Mouse (Mus musculus) CH12.LX (cell line): Measurements from ENCODE around the gene Ifrd1. TPM values are rescaled to one million over a fixed set of nuclear protein-coding genes. Genes with fewer than 3 reads are reported as not detected.

Experiments used
- DNase-seq: peaks from one replicate; pipeline ENCODE4 v3.0.0-alpha.2; 2013; ENCODE audit errors: extremely low read depth
- H3K27ac ChIP-seq: 2 replicates; pipeline ENCODE4 v1.5.1; 2012; ENCODE audit warnings: low read depth, mild to moderate bottlenecking, control low read depth, moderate library complexity; ENCODE audit not compliant: insufficient read depth
- H3K27me3 ChIP-seq: replicated peaks from 2 replicates; pipeline ENCODE3; 2012; ENCODE audit warnings: inconsistent platforms
- H3K36me3 ChIP-seq, 2 experiments: replicated peaks in 1 of 2; 2 replicates each; pipeline versions ENCODE3 to v1.6.1; 2012; ENCODE audit warnings: inconsistent platforms in 1 of 2, low read length in 1 of 2, mild to moderate bottlenecking in 1 of 2, mixed read lengths in 1 of 2, moderate library complexity in 1 of 2; ENCODE audit not compliant: control insufficient read depth in 1 of 2, insufficient read depth in 1 of 2
- H3K4me1 ChIP-seq, 2 experiments: 2 replicates each; pipeline ENCODE4 v1.6.1; 2012; ENCODE audit warnings: inconsistent platforms in 1 of 2, moderate library complexity in 1 of 2; ENCODE audit not compliant: insufficient read depth in 2 of 2, control insufficient read depth in 1 of 2
- H3K4me2 ChIP-seq: 2 replicates; pipeline ENCODE4 v1.6.1; 2012; ENCODE audit warnings: low read depth, mild to moderate bottlenecking, control low read depth; ENCODE audit not compliant: poor library complexity, insufficient read depth, severe bottlenecking
- H3K4me3 ChIP-seq, 3 experiments: fragments of 150-350 bp in 1 of 3; sonication (generic) in 1 of 3; replicated peaks in 1 of 3; 2 replicates each; pipeline versions ENCODE3 to v1.5.1; 2011 to 2012; ENCODE audit warnings: low read depth in 2 of 3, low read length in 2 of 3, mild to moderate bottlenecking in 2 of 3, moderate library complexity in 2 of 3, control low read depth in 1 of 3, improper control_type of control experiment in 1 of 3, inconsistent platforms in 1 of 3, mixed read lengths in 1 of 3; ENCODE audit not compliant: poor library complexity in 1 of 3
- H3K79me2 ChIP-seq: replicated peaks from 2 replicates; pipeline ENCODE4 v1.6.1; 2012; ENCODE audit warnings: mild to moderate bottlenecking, moderate library complexity; ENCODE audit not compliant: control insufficient read depth, poor library complexity, insufficient read depth, severe bottlenecking; ENCODE audit errors: extremely low read depth
- H3K9ac ChIP-seq: 2 replicates; pipeline ENCODE4 v1.6.1; 2012; ENCODE audit warnings: low read depth, mild to moderate bottlenecking, control low read depth, moderate library complexity; ENCODE audit not compliant: insufficient read depth
- H3K9me3 ChIP-seq: replicated peaks from 2 replicates; pipeline ENCODE3; 2012; ENCODE audit warnings: low read length, inconsistent platforms, mixed read lengths
- CHD1 ChIP-seq: IDR thresholded peaks from 2 replicates; pipeline ENCODE4 v1.6.1; 2012; ENCODE audit warnings: low read depth, low read length, improper control_type of control experiment, inconsistent platforms
- CTCF ChIP-seq, 2 experiments: IDR thresholded peaks in 1 of 2; conservative IDR thresholded peaks in 1 of 2; 2 replicates each; pipeline ENCODE4 v1.5.1; 2011 to 2012; ENCODE audit warnings: low read depth in 2 of 2, low read length in 2 of 2, improper control_type of control experiment in 1 of 2, inconsistent platforms in 1 of 2, mild to moderate bottlenecking in 1 of 2, moderate library complexity in 1 of 2
- E2F4 ChIP-seq: IDR thresholded peaks from 2 replicates; pipeline ENCODE4 v1.6.1; 2011; ENCODE audit warnings: low read depth, low read length, improper control_type of control experiment; ENCODE audit not compliant: insufficient replicate concordance
- HCFC1 ChIP-seq: IDR thresholded peaks from 2 replicates; pipeline ENCODE4 v1.6.1; 2012; ENCODE audit warnings: low read depth, mild to moderate bottlenecking, inconsistent platforms, low read length, improper control_type of control experiment
- JUN ChIP-seq: IDR thresholded peaks from 2 replicates; pipeline ENCODE4 v1.6.1; 2011; ENCODE audit warnings: low read depth, mild to moderate bottlenecking, low read length, improper control_type of control experiment, moderate library complexity; ENCODE audit not compliant: insufficient read depth
- JUND ChIP-seq: conservative IDR thresholded peaks from 2 replicates; pipeline ENCODE4 v1.6.1; 2011; ENCODE audit warnings: low read depth, low read length, improper control_type of control experiment
- MAFK ChIP-seq: IDR thresholded peaks from 2 replicates; pipeline ENCODE4 v1.6.1; 2011; ENCODE audit warnings: low read length, improper control_type of control experiment; ENCODE audit not compliant: insufficient replicate concordance
- MAX ChIP-seq: IDR thresholded peaks from 2 replicates; pipeline ENCODE4 v1.6.1; 2011; ENCODE audit warnings: low read length, improper control_type of control experiment
- MEF2A ChIP-seq: IDR thresholded peaks from 2 replicates; pipeline ENCODE4 v1.6.1; 2014; ENCODE audit warnings: low read depth, mild to moderate bottlenecking, inconsistent platforms, low read length, improper control_type of control experiment, borderline replicate concordance
- MXI1 ChIP-seq: IDR thresholded peaks from 2 replicates; pipeline ENCODE4 v1.6.1; 2011; ENCODE audit warnings: mild to moderate bottlenecking, low read depth, low read length, improper control_type of control experiment
- MYC ChIP-seq: IDR thresholded peaks from 2 replicates; pipeline ENCODE4 v1.6.1; 2011; ENCODE audit warnings: low read depth, mild to moderate bottlenecking, improper control_type of control experiment, low read length
- PAX5 ChIP-seq: IDR thresholded peaks from 2 replicates; pipeline ENCODE4 v1.6.1; 2012; ENCODE audit warnings: low read length, inconsistent platforms, mixed read lengths
- RAD21 ChIP-seq: IDR thresholded peaks from 2 replicates; pipeline ENCODE4 v1.6.1; 2011; ENCODE audit warnings: low read depth, mild to moderate bottlenecking, low read length, improper control_type of control experiment, moderate library complexity
- RCOR1 ChIP-seq: conservative IDR thresholded peaks from 2 replicates; pipeline ENCODE4 v1.6.1; 2012; ENCODE audit warnings: low read depth, mild to moderate bottlenecking, inconsistent platforms, low read length, improper control_type of control experiment
- SIN3A ChIP-seq: IDR thresholded peaks from 2 replicates; pipeline ENCODE4 v1.6.1; 2012; ENCODE audit warnings: low read length, improper control_type of control experiment, inconsistent platforms
- TBP ChIP-seq: conservative IDR thresholded peaks from 2 replicates; pipeline ENCODE4 v1.6.1; 2011; ENCODE audit warnings: low read depth, low read length, improper control_type of control experiment
- USF1 ChIP-seq: IDR thresholded peaks from 2 replicates; pipeline ENCODE4 v1.6.1; 2014; ENCODE audit warnings: low read depth, mild to moderate bottlenecking, inconsistent platforms, low read length, improper control_type of control experiment
- ZKSCAN1 ChIP-seq: IDR thresholded peaks from 2 replicates; pipeline ENCODE4 v1.6.1; 2012; ENCODE audit warnings: low read depth, inconsistent platforms, low read length, improper control_type of control experiment, borderline replicate concordance
- dilution Hi-C: fragments of 300-500 bp; cut with MboI; formaldehyde crosslinking; loops from 2 replicates; pipeline ENCODE4 v1.14.3; 2020; ENCODE audit warnings: low sequenced_read_pairs; ENCODE audit not compliant: extremely low pct_unique_long_range_greater_than_20kb, extremely low pct_ligation_motif_present
- in situ Hi-C: fragments of 300-500 bp; cut with MboI; formaldehyde crosslinking; loops from 3 replicates; pipeline ENCODE4 v1.14.3; 2019; ENCODE audit warnings: low sequenced_read_pairs, low pct_ligation_motif_present, low pct_unique_long_range_greater_than_20kb, mixed read lengths
- polyA plus RNA-seq: library from polyadenylated mRNA; unstranded; fragments of >175 nt; gene quantifications from 2 replicates; pipeline ENCODE4 v1.2.1, GENCODE M21; 2012; ENCODE audit warnings: low read depth; ENCODE audit not compliant: insufficient read length
- total RNA-seq, 2 experiments: library from RNA; depleted of rRNA; stranded (reverse); fragments of 300-350 nt in 1 of 2; fragments of >200 nt in 1 of 2; gene quantifications; 2 replicates each; pipeline ENCODE4 v1.2.3; 2012 to 2014

Ifrd1 gene
- total and polyA plus RNA-seq, 3 experiments: 105 to 427 (median 269) TPM

- Histone ChIP-seq H3K27me3 (no peaks in the 10 kb centered on the region), H3K27ac (no peak overlapping the region), H3K9me3 (no peaks in the 10 kb centered on the region), H3K4me3 (no peak overlapping the region), H3K4me2 (no peak overlapping the region), H3K4me1 (peaks cover 3 to 13% of the 10 kb centered on the region in 2 experiments; a peak in 2 of 4 replicates), H3K36me3 (peaks cover 54 to 81% of the 10 kb centered on the region in 2 experiments), H3K9ac (no peak overlapping the region), H3K79me2 (peaks cover 34% of the 10 kb centered on the region)
- in situ Hi-C loops (no loop called here), dilution Hi-C loops (no loop called here)
- no peak for DNase-seq
- no peak for TF ChIP-seq CHD1
- no peak for TF ChIP-seq TBP
- TF ChIP-seq MEF2A: no peak
- TF ChIP-seq MXI1: no peak
- no peak for TF ChIP-seq E2F4
- TF ChIP-seq ZKSCAN1: no peak
- TF ChIP-seq RCOR1: no peak
- no peak for TF ChIP-seq MAX
- no peak for TF ChIP-seq CTCF (conservative IDR thresholded peaks at IDR 0.05 in 1 of 2, IDR thresholded peaks at IDR 0.05 in 1 of 2; ENCODE audit: low read depth in 2 of 2, low read length in 2 of 2)
- no peak for TF ChIP-seq SIN3A
- TF ChIP-seq RAD21: no peak
- TF ChIP-seq USF1: no peak
- TF ChIP-seq JUND: no peak
- TF ChIP-seq HCFC1: no peak
- no peak for TF ChIP-seq MYC
- TF ChIP-seq JUN: no peak
- TF ChIP-seq, all 38 proteins: peak for 0
These were observed 33.1 kb downstream of the Ifrd1 start for GRCm38 (mm10) chr12:40214888-40215876.

GRCm38 (mm10) chr12:40209049-40209448 lies 39.3 kb downstream of the Ifrd1 start:
- TF ChIP-seq MAFK (no peak), PAX5 (no peak)
- Histone ChIP-seq H3K36me3 (peaks cover 65 to 92% of the 10 kb centered on the region in 2 experiments), H3K79me2 (peaks cover 6% of the 10 kb centered on the region), H3K4me1 (peaks cover 4 to 25% of the 10 kb centered on the region in 2 experiments; a peak in 3 of 4 replicates), H3K4me3 (no peak overlapping the region), H3K4me2 (no peak overlapping the region), H3K9ac (no peak overlapping the region), H3K27me3 (no peaks in the 10 kb centered on the region), H3K9me3 (no peaks in the 10 kb centered on the region), H3K27ac (no peak overlapping the region)
- dilution Hi-C loops: no loop called here
- DNase-seq: no peak
- in situ Hi-C loops: no loop called here
